Mouse (Mus musculus) thymus, postnatal 25 days (tissue): Measurements from ENCODE around the gene Scn10a.

ENCODE experiments used
- DNase-seq: peaks from one replicate; pipeline ENCODE4 v3.0.0; 2022

The Scn10a gene

DNA sequence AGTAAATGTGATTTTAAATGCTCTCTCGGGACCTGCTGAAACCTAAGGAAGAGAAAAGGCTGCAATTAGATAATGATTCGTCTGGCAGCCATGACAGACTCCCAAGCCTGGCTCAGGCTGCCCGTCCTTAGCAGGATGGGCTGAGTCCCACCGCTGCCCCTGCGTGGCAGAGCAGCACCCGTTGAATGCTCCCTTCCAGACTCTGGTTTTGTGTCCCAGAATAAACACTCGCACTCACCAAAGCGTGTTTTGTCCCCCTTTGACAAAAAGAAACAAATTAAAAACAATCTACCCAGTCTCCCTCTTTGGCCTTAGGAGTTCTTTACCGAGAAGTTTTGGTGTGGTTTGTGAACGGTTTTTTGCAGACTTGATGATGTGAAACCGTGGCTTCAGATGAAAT is at the start of gene Scn10a:
Gene Scn10a, minus strand, starts transcription at position 101 of the 400 bp plus-strand sequence.
- DNase-seq, result no peak

DNA sequence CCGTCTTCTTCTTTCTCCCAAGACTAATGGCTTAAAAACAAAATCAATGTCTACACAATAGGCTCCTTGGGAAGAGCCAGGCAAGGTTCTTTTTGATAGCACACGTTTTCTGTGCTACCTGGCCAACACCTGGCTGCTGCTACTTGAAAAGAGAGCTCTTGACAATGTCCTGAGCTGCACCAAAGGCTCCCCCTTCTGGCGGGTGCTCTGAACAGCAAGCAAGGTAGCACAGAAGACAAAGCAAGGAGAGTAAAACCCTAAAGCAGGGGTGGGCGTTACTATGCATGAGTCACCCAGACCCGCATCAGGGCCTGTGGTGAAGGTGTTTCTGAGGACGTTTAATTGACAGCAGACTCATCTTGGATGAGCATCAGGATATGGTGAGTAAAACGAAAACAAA is 49.5 kb upstream of the Scn10a start:
- DNase-seq, result peak; percentile 62

DNA sequence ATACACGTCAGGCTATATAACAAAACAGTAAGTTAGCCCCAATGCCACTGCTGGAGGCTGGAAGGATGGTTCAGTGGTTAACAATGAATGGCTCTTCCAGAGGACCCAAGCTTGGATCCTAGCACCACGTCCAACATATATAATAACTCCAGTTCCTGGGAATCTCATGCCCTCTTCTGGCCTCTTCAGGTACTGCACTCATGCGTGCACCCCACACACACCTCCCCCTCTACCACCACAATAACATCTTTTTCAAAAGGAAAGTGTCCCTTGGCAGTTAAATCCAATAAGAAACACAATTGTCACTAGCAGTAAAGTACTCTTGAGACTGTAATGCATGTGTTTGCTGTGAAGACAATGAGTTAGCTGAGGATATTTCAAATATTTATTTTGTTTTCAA is 41.1 kb upstream of the Scn10a start:
- DNase-seq, result peak; percentile 8

DNA sequence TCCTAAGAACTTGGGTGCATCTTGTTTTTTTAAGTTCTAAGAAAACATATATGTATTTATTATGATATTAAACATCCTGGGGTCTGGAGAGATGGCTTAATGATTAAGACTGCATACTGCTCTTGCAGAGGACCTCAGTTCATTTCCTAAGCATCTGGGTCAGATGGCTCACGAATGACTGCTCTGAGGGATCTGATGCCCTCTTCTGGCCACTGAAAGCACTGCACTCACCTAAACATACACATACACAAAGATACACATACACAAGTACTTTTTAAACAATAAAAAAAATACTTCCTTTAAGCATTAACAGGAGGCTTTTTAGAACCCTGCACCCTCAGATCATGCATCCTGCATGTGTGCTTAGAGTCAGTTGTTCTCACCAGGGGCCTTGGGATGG is 40.3 kb upstream of the Scn10a start:
- DNase-seq, result no peak

DNA sequence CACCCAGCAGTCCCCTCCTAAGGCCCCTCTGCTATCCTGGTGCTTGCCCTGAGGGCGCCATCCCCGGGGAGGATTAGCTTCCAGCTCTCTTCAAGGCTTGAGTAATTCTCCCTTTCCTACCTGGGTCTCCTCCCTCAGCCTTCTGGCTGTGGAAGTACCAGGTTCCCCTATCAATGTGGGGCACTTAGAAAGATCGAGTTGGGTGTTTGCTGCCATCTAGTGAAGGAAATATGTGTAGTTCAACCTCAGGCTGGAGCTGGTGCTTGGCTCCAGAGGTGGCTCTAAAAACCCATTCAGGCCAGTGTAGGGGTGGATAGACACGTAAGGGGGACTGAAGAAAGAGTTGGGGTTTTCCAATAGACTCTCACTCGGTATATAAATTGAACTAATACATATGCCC is 32.4 kb upstream of the Scn10a start:
- DNase-seq, result peak; percentile 37

GRCm38 (mm10) chr9:119749112-119749511 is 30.0 kb upstream of the Scn10a start:
- no peak for DNase-seq

GRCm38 (mm10) chr9:119743900-119744299 is 24.8 kb upstream of the Scn10a start:
- DNase-seq, result peak; percentile 84

DNA sequence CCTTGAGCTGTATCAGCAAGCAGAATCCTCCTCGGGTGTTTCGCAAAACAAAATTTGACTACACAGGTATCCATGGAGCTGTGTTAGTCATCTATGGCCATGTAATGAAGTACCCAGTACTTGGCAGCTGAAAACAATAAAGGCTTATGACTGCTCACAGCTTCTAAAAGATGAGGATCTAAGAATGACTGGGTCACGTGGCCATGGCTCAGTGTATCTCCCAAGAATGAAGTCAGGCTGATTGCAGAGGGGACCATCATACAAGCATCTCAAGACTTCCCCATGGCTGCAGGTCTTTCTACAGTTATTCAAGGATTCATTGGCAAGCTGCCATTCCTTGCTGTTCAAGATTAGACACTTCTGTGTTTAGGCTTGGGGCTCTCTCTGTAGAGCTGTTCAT is 24.2 kb upstream of the Scn10a start:
- peak; percentile 12 for DNase-seq

GRCm38 (mm10) chr9:119741101-119741786 is 22.1 kb upstream of the Scn10a start:
- DNase-seq, result no peak

GRCm38 (mm10) chr9:119728412-119729097 is 9.4 kb upstream of the Scn10a start:
- DNase-seq, result no peak

DNA sequence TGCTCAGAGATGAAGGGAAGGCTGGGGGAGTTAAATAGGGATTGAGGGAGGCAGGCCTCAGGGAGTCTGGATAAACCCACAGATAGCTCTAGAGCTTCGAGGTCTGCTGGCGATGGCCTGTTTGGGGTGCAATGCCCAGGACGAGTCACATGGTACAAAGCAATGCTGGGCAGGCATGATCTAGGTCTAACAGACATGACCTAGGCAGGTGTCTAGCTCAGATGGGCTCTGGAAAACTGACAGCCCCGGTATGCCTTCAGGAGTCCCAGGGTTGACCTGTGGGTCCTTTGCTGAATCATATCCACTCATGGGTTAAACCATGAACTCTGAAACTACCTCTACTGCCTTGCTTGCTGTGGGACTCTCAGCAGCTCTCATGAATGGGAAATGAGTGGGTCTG is 7.9 kb upstream of the Scn10a start:
- DNase-seq, result no peak

DNA sequence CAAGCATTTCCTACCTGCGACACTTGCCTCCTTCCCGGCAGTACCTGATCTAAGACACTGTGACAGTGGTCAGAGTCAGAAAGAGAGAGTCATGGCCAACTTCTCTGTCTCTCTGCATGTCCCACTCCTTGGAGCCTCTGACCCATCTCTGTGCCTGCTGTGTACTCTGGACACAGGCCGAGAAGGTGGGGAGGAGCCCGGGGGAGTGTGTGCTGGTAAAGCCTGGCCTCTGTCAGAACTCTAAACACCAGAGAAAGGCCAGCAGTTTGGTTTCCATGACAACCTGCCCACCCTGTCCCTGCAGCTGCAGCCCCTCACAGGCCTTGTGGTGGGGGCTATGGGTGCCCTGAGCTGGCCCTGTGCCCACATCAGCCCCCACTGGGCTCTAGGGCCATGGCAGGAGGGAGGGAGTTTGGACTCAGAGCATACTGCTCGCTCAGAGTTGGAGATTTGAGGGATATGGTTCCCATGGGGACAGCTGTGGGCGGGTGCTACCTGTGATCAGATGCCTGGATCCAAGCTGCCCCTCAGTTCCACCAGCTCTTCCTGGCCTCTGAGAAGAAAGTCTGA is 6.3 kb upstream of the Scn10a start:
- no peak for DNase-seq

- peak; percentile 49 for DNase-seq
These were observed 12.4 kb downstream of the Scn10a start for GRCm38 (mm10) chr9:119706700-119707099.

- DNase-seq, result no peak
These were observed 27.6 kb downstream of the Scn10a start for GRCm38 (mm10) chr9:119691505-119691904.

- DNase-seq, result no peak
These were observed 28.1 kb downstream of the Scn10a start for GRCm38 (mm10) chr9:119691001-119691400.

- no peak for DNase-seq
These were observed 31.2 kb downstream of the Scn10a start for GRCm38 (mm10) chr9:119687893-119688292.

DNA sequence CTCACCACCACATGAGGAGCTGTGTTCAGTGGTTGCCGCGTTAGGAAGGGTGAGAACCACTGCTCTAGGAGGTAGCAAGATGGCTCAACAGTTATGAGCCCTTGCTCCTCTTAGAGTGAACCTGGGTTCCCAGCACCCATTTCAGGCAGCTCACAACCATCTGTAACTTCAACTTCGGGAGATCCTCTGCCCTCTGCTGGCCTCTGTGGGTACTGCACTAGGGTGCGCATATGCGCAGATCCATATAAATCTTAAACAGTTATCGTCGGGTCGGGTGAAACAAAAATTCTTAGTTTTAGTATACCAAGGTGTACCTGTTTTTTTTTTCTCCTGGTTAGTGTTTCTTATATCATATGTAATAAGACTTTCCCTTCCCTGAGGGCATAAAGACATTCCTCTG is 32.9 kb downstream of the Scn10a start:
- DNase-seq, result peak; percentile 18

DNA sequence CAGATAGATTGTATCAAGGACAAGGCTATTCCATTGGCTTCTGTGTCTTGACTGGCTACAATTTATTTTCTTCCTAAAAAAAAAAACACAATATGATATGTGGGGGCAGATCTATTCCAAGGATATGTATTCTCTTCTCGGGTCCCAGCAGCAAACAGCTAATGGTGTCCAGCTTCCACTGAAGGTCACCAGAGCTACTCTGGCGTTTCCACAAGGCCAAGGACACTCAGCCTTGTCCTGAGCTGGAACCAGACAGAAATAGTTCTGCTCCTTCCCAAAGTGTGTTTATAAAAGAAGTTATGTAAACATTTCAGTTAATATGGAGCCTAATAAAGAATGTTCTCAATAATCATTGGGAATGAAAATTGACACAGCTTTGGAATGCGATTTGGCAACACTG is 38.2 kb downstream of the Scn10a start:
- DNase-seq, result no peak

DNA sequence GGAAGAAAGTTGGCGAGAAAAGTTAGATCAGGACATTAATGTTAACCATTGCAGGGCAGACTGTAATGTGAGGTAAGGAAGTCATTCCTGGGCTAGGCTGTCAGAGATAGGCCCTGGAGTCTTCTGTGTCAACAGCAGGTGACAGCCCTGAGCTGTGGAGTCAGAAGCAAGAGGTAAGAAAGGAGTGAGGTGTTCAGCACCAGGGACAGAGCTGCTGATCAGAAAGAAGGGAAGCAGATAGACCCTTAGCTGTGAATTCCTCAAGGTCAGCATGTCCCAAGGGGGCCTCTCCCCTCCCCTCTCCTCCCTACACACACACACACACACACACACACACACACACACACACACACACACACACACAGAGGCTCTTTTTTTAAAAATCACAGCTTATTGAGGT is 55.0 kb downstream of the Scn10a start:
- DNase-seq, result no peak

GRCm38 (mm10) chr9:119656111-119656510 is 63.0 kb downstream of the Scn10a start:
- no peak for DNase-seq

DNA sequence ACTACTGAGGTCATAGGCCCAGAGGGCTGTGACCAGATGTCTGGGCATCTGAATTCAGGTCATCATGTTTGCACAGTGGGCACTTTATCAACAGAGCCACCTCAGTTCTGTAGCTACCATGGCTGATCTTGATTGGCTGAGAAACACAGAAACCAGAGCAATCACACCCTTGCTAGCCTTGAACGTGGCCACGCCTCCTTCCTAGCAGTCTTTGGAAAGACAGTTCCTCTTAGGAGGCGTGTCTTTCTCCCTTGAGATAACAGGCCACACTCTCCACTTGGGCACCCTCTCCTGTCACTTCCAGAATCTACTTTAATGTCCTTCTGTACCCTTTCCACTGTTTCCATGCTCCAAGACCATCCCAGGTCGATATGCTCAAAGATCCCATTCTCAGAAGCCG is 65.4 kb downstream of the Scn10a start:
- DNase-seq, result no peak

DNA sequence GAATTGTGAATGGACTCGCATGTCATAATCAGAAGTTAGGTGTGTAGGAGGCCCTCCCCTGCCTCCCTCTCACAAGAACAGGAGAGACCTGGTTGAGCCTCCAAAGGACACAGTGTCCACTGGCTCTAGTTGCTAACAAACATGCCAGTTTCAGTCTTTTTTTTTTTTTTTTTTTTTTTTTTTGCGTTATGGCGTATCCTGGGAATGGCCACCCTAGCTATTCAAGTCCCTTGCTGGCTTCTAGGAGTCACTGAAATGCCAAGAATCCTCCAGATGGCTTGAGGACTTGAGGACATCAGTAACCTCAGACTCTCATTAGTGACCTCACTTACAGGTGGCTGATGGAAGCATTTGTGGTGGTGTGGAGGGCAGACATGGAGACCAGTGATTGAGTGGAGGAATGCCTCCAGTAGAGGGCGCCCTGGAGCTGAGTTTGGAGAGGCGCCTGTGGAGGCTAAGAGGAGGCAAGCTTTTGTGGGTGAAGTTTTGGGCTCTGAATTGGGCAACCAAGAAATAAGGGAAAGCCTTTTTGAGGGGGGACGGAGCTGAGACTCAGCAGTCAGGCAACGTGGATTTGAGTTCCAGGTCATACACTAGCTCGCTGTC is 72.1 kb downstream of the Scn10a start:
- peak; percentile 78 for DNase-seq

DNA sequence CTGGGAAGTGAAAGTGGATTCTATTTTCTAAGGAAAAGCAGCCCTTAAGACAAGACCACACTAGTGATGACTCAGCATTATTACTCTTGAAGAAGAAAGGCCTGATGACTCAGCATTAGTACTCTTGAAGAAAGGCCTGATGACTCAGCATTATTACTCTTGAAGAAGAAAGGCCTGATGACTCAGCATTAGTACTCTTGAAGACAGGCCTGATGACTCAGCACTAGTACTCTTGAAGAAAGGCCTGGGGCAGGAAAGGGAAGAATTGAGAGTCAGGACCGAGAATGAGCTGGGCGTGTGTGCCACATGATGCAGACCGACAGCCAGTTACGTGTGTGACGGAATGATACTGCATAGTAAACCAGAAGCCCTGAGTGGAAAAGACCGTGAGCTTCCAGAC is 77.1 kb downstream of the Scn10a start:
- no peak for DNase-seq
